Mouse (Mus musculus) monocyte, adult 5-6 weeks (primary cell): ENCODE measurements at regions not wholly inside any gene's neighbourhood (a gene's known extent, or its start where the extent isn't known, plus 50 kb on each side); places are given as distances from the start of the nearest gene placed in this dataset.

Experiments
- ATAC-seq: fragments of 153-309, 156-312 bp; replicated peaks from 2 replicates; pipeline ENCODE4 v1.8.0; 2017; ENCODE audit warnings: mild to moderate bottlenecking; ENCODE audit not compliant: low TSS enrichment, insufficient number of reproducible peaks, severe bottlenecking, poor library complexity, low FRiP score

DNA sequence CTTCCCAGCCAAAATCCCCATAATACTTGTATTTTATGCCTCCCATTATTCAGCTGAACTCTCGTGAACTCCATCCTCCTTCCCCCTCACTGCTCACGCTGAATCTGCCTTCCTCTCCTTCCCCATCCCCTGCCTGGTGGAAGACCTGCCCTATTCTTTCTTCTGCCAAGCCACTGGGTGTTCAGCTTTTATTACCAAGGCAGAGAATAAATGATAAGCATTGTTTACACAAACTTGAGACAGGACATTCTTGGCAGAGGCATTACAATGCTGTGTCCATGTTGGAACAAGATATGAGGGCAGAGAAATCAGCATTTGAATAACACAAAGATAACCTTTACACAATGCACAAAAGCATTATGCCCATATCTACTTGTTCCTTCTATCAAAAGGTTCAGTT is 80.2 kb downstream of the Dhrs2 start:
- ATAC-seq: no peak

DNA sequence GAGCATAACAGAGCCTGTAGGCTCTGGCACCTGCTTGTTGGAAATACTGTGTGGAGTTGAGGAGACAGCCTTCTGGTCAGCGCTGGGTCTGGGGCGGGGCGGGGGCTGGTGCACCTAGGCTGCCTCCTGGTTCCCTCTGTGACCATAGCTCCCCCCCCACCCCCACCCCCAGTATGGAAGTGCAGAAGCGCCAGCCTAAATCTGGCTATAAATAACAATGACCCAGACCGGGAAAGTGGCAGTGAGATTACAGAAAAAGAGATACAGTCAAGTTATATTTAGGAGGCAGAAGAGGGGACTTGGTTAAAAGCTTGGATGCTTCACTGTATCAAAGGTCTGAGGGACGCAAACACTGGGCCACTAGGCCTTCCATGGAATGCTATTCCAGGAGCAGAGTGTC is 91.8 kb downstream of the Dhrs2 start:
- ATAC-seq: no peak

DNA sequence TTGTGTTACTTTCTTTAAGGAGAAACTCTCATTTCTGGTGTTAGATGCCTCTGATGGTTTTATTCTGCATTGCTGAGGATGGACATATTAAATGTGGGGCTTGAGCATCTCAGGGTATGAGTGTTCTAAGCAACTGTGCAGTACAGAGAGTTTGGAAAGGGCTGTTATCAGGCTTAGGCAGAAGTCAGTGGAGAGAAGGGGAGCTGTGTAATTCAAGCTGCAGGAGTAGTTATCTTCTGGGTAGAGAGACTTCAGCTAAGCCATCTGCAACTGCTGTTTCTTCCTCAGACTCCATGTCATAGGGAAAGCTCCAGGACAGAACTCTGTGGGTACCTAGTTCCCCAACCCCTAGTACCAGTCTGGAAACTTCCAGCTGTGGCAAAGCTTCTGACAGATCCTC is 102.1 kb downstream of the Dhrs2 start:
- no peak for ATAC-seq

DNA sequence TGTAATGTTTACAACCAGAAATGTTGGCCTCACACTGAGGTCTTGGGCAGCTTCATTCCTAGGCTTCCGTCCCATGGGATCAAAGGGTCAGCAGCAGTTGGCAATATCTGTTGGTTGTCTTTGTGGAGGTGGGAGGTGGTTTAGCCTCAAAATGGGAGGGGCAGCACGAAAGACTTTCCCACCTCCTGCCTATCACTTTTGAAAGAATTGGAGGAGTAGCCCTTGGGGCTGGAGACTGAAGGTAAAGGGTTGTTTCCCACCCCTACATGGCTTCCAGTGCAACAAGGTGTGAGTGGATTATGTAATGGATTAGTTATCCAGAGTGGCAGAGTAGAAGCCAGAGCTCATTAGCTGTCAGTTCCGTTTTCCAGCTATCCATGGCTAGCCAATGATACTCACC is 102.5 kb downstream of the Dhrs2 start:
- no peak for ATAC-seq

DNA sequence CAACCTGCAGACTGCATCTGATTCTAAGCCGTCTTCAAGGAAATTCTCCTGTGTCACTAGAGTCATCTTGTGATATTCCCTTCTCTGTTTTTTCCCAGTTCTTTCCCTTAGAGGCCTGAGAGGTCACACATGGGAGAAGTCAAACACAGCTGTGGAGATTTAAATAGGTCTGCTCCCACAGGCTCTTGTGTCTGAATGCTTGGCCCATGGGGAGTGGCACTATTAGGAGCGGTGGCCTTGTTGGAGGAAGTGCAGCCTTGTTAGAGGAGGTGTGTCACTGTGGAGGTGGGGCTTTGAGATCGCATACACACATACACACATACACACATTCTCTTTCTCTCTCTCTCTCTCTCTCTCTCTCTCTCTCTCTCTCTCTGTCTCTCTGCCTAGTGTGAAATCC is 112.0 kb downstream of the Dhrs2 start:
- no peak for ATAC-seq

DNA sequence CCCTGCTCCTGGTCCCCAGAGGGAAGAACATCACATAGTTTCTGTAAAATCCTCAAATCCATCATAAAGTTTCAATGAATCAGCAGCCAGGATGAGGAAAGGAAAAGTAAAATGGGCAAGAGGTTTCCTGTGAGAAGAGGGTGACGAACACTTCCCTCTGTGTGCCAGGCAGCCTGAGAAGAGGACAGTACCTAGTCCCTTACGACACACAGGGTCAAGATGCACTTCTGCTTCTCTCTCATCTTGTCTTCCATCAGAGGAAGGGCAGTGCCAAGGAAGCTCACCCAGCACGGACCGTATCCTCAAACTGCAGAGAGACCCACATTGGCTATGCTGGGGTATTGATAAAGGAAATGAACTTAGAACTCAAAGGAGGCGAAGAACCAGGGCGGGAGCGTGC is 112.5 kb downstream of the Dhrs2 start:
- ATAC-seq: 0 out of 2 replicates have a peak, but pooled peaks have one; percentile 22

DNA sequence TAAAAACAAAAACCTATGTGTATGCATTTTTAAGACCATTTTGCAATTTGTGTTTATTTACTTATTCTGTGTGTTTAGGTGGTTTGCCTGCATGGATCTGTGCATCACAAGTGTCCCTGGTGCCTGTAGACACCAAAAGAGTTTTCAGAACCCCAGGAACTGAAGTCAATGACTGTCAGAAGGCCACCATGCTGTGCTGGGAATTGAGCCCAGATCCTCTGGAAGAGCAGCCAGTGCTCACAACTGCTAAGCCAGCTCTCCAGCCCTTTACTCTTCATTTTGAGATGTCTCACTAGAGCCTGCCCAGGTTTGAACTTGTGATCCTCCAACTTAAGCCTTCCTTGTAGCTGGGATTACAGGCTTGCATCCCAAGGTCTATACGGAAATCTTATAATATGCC is 113.8 kb downstream of the Dhrs2 start:
- no peak for ATAC-seq

DNA sequence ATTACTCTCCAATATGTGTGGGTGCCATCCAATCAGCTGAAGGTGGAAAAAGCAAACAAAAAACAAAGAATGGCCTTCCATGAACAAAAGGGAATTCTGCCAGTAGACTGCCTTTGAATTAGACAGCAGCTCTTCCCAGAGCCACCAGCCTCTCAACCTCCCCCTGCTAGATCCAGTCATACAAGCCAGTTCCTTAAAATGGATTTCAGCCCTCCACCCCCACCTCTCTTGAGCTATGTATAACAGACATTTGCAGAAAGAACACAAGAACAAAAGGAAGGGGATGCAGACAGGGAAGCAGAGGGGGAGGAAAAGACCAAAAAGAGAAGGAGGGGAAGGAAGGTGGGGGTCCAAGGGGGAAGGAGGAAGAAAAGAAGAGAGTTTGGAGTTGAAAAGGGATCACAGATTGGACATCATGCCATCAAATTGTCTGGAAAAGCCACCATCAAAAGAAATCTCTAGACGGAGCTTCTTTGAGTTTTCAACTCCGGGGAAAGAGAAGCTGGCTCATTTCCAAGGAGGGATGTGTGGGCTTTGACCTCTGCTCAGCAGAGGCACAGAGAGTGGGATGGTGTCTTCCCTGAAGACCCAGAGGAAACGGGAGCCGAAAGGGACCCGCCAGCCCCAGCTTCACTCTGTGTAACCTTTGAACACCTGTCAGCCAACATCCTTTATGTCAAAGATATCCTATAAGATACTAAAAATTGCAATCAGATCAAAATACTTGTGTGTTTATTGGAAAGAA is 114.8 kb downstream of the Dhrs2 start:
- no peak for ATAC-seq

DNA sequence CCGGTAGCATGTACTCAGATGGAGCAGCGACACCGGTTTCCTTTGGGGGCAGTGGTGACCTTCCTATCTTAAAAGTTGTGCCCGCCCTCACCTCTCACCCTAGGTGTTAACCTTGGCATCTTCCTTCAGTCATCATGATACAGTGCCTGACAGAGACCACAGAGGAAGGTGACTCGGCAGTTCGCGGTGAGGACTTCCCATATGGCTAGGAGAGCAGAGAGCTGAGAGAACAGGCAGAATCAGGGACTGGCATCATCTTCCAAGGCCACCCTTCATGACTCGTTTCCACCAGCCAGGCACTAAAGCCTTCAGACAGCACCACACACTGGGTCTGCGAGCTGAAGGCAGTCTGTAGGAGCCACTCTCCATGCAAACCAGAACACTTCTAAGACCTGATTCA is 116.2 kb downstream of the Dhrs2 start:
- ATAC-seq: no peak

DNA sequence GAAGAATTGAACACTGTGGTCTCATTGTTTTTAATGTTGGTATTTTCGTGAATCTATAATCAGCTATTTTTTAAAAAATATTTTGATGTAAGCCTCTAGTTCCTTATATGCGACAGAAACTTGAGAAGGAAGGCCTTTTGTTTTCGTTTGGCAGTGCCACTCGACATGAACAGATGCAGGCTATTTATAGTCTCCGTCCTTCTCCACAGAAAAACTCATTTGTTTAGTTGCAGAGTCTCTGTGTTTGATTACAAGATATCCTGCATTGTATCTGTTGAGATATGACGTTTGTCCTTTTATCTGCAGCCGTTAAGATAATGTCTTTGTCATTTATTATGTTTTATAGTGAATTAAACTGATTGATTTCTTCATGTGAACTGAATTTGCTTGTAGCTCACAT is 116.7 kb downstream of the Dhrs2 start:
- ATAC-seq: no peak

DNA sequence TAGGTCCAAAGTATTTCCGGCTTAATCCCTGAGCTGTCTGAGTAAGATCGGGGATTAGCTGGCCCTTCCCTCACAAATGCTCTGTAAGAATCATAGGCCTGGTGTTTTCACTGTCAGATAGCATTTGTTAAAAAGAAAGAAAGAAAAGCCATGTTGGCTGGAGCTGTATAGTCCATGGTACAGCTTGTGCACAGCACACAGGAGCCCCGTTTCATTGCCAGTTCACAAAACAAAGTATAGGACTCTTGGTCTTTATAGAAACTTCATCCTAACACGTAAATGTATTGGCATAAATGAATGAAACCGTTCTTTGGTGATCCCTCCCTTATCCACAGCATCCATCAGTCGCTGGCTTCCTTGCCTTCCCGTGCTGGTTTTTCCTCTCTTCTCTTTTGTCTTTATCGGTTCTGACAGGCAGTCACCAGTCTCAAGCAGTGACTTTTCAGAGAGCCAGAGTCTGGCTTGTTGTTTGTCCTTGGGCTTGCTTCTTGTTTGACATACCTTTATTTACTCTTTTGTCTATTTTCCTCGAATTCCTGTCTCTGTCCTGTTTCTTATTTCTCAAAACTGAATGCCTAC is 117.3 kb downstream of the Dhrs2 start:
- ATAC-seq: no peak

DNA sequence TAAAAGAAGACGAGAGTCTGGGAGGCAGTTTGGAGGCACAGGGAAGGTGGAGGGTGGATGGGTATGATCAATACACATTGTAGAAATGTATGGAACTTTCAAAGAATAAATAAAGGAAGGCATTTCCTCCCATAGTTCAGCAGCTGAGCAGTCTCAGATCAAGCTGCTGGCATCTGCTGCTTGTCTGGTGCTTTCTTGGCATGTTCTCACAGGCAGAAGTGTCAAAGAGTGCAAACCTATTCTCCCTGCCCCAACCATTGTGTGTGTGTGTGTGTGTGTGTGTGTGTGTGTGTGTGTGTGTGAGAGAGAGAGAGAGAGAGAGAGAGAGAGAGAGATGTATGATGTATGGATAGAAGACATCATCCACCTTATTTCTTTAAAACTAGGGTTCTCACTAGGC is 121.5 kb downstream of the Dhrs2 start:
- ATAC-seq: no peak

DNA sequence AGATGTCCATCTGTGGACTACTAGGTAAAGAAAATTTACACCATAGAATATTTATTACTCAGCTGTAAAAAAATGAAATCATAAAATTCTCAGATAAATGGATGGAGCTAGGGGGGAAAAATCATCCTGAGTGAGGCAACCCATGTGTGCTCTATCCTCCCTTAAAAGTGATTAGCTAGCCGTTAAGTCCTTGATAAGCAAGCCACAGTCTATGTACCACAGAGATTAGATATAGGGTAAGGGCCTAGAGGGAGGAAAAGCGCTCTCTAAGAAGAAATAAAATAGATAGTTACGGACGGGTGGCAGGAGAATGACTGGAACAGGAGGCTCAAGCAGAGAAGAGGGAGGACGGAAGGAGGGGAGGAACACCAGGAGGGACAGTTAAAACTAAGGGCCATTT is 122.1 kb downstream of the Dhrs2 start:
- no peak for ATAC-seq

DNA sequence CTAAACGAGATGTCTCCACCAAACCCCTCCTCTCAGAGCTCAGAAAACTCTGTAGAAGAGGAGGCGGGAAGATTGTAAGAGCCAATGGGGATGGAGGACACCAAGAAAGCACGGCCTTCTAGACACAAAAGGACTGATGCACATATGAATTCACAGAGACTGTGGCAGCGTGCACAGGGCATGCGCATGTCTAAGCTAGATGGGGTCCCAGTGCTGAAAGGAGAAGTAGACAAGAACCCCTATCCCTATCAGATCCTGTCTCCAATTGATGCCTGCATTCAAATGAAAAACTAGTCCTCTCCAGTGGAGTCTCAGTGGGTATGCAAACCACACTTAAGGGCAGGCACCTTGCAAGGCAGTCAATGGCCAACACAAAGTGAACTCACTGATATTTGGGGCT is 123.3 kb downstream of the Dhrs2 start:
- no peak for ATAC-seq

DNA sequence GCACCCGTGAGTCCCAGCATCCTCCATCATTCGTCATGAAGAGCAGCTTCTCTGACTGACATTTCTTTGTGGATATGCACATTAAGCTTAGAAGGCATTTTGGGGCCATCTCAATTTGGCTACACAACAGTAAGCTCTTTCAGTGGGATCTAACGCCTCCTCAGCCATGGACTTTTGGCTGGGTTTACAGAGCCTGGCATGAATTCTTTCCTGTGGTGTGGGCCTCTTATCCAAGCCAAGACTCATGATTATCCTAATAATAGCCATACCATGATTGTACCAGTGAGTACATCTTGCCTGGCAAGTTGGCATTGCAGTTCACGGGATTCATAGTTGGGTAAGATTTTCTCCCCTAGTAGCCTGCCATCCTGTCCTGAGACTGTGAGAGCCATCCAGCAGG is 126.3 kb downstream of the Dhrs2 start:
- ATAC-seq: no peak

DNA sequence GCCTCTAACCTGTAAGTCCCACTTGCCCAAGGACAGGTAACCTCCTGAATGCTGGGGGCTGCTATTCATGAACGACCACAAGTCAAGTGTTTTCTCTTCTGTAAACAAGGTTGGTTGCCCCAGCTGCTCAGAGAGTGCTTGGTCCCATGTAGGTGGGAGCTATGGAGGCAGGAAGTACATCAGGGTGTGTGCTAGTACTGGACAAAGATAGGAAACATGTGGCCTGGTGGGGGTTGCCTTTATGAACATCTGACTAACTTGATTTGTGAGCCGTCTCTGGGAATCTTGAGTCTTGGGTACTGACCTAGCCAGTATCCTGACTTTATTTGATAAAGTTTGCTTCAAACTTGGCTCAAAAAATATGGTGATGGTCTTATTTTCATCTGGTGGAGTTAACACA is 121.3 kb upstream of the Dhrs4 start:
- ATAC-seq: no peak

DNA sequence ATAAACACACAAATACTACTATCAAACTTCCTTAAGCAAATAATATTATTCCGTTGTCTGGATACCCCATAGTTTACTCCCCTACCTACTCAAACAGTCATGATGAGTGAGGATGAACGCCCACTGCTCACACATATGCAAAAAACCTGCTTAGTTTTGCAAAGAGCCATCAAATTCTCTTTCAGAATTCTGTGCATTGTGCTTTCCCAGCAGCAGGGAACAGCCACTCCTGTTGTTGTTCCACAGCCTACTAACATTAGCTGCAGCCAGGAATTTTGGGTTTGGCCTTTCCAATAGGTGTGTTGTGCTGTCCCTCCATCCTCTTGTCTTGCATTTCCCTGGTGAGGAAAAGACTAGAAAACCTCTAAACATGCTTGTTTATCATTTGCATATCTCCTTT is 120.1 kb upstream of the Dhrs4 start:
- ATAC-seq: no peak

DNA sequence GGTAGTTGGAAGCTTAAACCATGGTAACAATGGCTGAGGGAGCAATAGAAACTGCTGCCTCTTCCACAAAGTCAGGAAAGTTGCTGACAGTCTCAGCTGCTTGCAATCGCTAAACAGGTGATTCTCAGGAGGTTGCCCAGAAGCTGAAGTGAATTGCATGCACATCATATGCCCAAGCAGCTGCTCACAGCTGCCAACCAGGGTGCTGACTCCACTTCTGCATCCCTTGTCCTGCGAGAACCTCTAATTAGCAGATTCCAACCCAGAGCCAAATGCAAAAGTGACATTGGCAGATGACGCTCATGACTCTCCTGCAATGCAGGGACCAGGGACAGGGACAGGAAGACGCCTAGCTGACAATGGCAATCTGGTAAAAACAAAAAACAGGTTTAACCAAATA is 116.2 kb upstream of the Dhrs4 start:
- no peak for ATAC-seq

DNA sequence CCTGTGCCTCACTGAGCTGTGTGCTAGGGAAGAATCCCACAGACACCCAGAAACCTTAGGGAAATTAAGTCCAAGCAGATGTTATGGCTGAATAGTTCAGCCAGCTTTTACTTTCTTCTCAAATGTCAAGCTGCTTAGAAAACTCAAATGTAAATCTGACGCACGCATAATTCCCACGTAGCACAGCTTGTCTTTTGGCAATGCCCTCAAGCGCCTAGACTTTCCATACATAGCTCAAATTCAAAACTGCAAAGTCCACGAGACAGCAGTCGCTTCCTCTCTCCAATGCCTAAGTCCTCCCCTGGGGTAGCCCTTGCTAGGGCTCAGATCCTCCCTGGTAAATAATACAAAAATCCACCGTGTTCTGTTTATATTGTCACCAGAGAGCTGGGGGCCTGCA is 115.8 kb upstream of the Dhrs4 start:
- no peak for ATAC-seq

DNA sequence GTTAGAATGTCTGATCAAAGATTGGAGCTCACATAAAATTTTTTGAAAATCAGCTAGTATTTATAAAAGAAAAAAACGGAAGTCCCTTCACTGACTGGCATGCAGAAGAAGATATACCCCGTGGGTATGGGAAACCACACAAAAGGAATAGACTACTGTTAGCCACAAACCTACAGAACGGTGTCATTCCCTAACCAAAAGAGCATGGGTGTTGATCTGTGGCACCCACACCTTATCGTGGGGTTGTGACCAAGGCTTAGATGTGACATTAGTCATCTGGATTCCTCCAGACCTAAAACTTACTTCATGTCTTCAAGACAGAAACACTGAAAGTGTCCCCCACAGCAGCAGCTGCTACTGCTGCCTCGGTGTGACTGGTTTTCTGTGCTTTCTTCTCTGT is 108.2 kb upstream of the Dhrs4 start:
- no peak for ATAC-seq

DNA sequence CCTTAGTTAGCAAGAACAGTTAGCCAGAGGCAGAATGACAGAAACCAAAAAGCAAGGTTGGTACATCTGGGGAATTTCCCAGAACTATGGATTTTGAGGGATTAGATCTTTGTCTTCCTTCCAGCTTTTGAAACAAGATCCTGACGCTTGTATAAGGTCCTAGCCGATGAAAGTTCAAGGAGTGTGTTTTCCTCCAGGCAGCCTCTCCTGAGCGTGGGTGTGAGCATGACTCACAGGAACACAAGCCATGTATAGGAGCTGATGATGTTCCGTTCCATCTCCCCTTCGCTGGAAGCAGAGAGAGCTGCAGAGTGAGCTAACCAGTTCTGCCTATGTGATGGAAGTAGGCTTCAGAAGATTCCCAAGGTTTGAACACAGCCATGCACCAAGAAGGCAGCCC is 105.6 kb upstream of the Dhrs4 start:
- no peak for ATAC-seq
